In the genomic region with DNA sequence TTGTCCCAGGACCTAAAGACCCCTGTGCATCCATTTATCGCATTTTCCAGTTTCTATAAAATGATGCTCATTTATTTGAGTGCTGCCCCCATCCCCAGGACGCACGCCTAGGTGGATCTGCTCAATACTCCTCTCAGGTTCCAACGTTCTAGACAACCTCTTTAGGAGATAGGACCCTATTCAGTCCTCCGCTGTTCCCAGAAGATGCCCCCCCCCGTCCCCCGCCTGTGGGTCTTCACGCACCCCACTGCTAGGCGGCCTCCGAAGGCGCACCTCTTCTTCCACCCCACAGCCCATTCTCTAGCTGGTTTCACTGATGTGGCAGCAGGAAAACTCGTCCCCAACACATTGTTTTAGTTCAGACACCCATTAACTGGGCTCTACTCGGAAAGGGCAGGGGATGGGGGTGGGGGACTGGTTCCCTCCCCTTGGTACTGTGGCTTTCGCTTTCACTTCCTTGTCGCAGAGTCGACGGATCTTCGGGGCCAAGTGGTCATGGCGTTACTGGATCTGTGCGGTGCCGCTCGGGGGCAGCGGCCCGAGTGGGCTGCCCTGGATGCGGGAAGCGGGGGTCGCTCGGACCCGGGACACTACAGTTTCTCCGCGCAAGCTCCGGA, we compare ENCODE assay signal across 8 mouse cellular contexts. TPM values are rescaled to one million over a fixed set of nuclear protein-coding genes. Genes with fewer than 3 reads are reported as not detected.
DNase-seq lines count a peak whose midpoint lies in the region; ATAC-seq and TF ChIP-seq lines count a peak whose summit lies in the region.

No protein-coding gene starts in this region.

- DNase-seq in urinary bladder, postnatal 14 days (ENCODE audit: low spot score), result peak; percentile 54
- no peak for DNase-seq in urinary bladder, adult 2 months (ENCODE audit: low spot score)
- DNase-seq in forebrain, postnatal 0 days, result no peak
- DNase-seq in urinary bladder, postnatal 36 days (ENCODE audit: low spot score in 2 of 2), result peak; percentile 36 to 61
- DNase-seq in cerebellum, postnatal 36 days, result no peak

- H3K36me3 ChIP-seq in forebrain, postnatal 0 days (ENCODE audit: insufficient read depth), result no peaks in the 10 kb centered on the region
- H3K36me3 ChIP-seq in hindbrain, embryonic 16.5 days (ENCODE audit: control insufficient read depth, insufficient read depth, low read length), result no peaks in the 10 kb centered on the region
- H3K36me3 ChIP-seq in liver, embryonic 12.5 days, result no peaks in the 10 kb centered on the region
- no peaks in the 10 kb centered on the region for H3K36me3 ChIP-seq in myocyte (ENCODE audit: control insufficient read depth, insufficient read depth)

- peak overlapping the region; percentile 76 for H3K4me2 ChIP-seq in forebrain, postnatal 0 days (ENCODE audit: low read depth)
- H3K4me2 ChIP-seq in hindbrain, embryonic 16.5 days (ENCODE audit: low read length), result peak overlapping the region; percentile 88
- H3K4me2 ChIP-seq in liver, embryonic 12.5 days, result peak overlapping the region; percentile 64
- H3K4me2 ChIP-seq in myocyte (ENCODE audit: low read depth), result peak overlapping the region; percentile 64

- no peaks in the 10 kb centered on the region for H3K79me2 ChIP-seq in myocyte (ENCODE audit: control insufficient read depth, insufficient read depth)

- peak overlapping the region; percentile 42 for H3K4me3 ChIP-seq in forebrain, postnatal 0 days (ENCODE audit: low read depth, low read length)
- peak overlapping the region; percentile 48 for H3K4me3 ChIP-seq in hindbrain, embryonic 16.5 days (ENCODE audit: low read length)
- H3K4me3 ChIP-seq in liver, embryonic 12.5 days, result peak overlapping the region; percentile 55
- peak overlapping the region; percentile 7 for H3K4me3 ChIP-seq in myocyte

- H3K27ac ChIP-seq in forebrain, postnatal 0 days (ENCODE audit: low read depth, low read length), result no peak overlapping the region
- H3K27ac ChIP-seq in hindbrain, embryonic 16.5 days (ENCODE audit: low read depth, low read length), result no peak overlapping the region
- H3K27ac ChIP-seq in liver, embryonic 12.5 days, result no peak overlapping the region

- no peak overlapping the region for H3K9ac ChIP-seq in forebrain, postnatal 0 days
- peak overlapping the region; percentile 54 for H3K9ac ChIP-seq in hindbrain, embryonic 16.5 days (ENCODE audit: low read depth, low read length)
- H3K9ac ChIP-seq in liver, embryonic 12.5 days, result peak overlapping the region; percentile 23; the same call in 1 of the 2 replicates

- H3ac ChIP-seq in myocyte (ENCODE audit: control insufficient read depth, insufficient read length), result no peak overlapping the region

- no peaks in the 10 kb centered on the region for H3K4me1 ChIP-seq in forebrain, postnatal 0 days (ENCODE audit: insufficient read depth)
- peaks cover 8% of the 10 kb centered on the region for H3K4me1 ChIP-seq in hindbrain, embryonic 16.5 days (ENCODE audit: control insufficient read depth, insufficient read depth, low read depth, low read length)
- peaks cover 25% of the 10 kb centered on the region for H3K4me1 ChIP-seq in liver, embryonic 12.5 days

- peaks cover 41% of the 10 kb centered on the region for H3K27me3 ChIP-seq in forebrain, postnatal 0 days (ENCODE audit: insufficient read depth, low read length)
- peaks cover 52% of the 10 kb centered on the region for H3K27me3 ChIP-seq in hindbrain, embryonic 16.5 days (replicated peaks; ENCODE audit: control insufficient read depth, insufficient read depth, low read length)
- peaks cover 80% of the 10 kb centered on the region for H3K27me3 ChIP-seq in liver, embryonic 12.5 days (replicated peaks)
- H3K27me3 ChIP-seq in myocyte (ENCODE audit: control insufficient read depth, insufficient read depth, insufficient read length), result peaks cover 56% of the 10 kb centered on the region

- 2% methylated on average over 32 of the region's 32 CpGs for WGBS in forebrain, postnatal 0 days
- WGBS in hindbrain, embryonic 16.5 days, result 4% methylated on average over 32 of the region's 32 CpGs
- 2% methylated on average over 32 of the region's 32 CpGs for WGBS in liver, embryonic 12.5 days (ENCODE audit: insufficient replicate concordance)

- TF ChIP-seq CTCF in forebrain, postnatal 0 days (IDR thresholded peaks at IDR 0.05; ENCODE audit: low read depth), result 0 out of 2 replicates have a peak, but pooled peaks have one; percentile 2

- peak; percentile 21; the same call in 1 of the 2 replicates for ATAC-seq in forebrain, postnatal 0 days
- ATAC-seq in hindbrain, embryonic 16.5 days, result peak; percentile 28
- ATAC-seq in liver, embryonic 12.5 days, result peak; percentile 12; the same call in 1 of the 2 replicates

- no peaks in the 10 kb centered on the region for H3K9me3 ChIP-seq in forebrain, postnatal 0 days (ENCODE audit: low read length)
- H3K9me3 ChIP-seq in hindbrain, embryonic 16.5 days (ENCODE audit: control insufficient read depth, low read length), result no peaks in the 10 kb centered on the region
- H3K9me3 ChIP-seq in liver, embryonic 12.5 days (replicated peaks), result no peaks in the 10 kb centered on the region

- TF ChIP-seq POLR2A in myocyte (IDR thresholded peaks at IDR 0.05; ENCODE audit: insufficient read length, low read depth), result no peak

TF ChIP-seq in myocyte, 11 proteins besides CTCF, POLR2A, EP300 and RAD21:
- TF ChIP-seq USF1 (IDR thresholded peaks at IDR 0.05; ENCODE audit: low read depth) (no peak), MYOG (IDR thresholded peaks at IDR 0.05; ENCODE audit: control insufficient read depth in 1 of 3, insufficient read depth in 1 of 3, insufficient read length in 2 of 3, low read depth in 2 of 3) (no peak), POLR2AphosphoS2 (IDR thresholded peaks at IDR 0.05; ENCODE audit: insufficient read length, low read depth) (no peak), REST (IDR thresholded peaks at IDR 0.05; ENCODE audit: insufficient read depth, insufficient read length) (no peak), SRF (IDR thresholded peaks at IDR 0.05; ENCODE audit: control insufficient read depth, insufficient read length, low read depth) (no peak), CEBPB (IDR thresholded peaks at IDR 0.05; ENCODE audit: insufficient read depth, poor library complexity, severe bottlenecking) (no peak), E2F4 (IDR thresholded peaks at IDR 0.05; ENCODE audit: insufficient read depth) (no peak), TCF3 (IDR thresholded peaks at IDR 0.05; ENCODE audit: insufficient read length, low read depth) (no peak), TCF12 (IDR thresholded peaks at IDR 0.05; ENCODE audit: insufficient read depth, poor library complexity, severe bottlenecking) (no peak), MAX (IDR thresholded peaks at IDR 0.05; ENCODE audit: low read depth) (no peak)

RNA-seq across cellular contexts. Expression of gene Psmb8, which starts 0.5 kb away (rescaled TPM):
- 81.2 and 88.3 TPM in 2 replicates for polyA plus RNA-seq in urinary bladder, adult 2 months (2012; rRNA removed)
- total RNA-seq in forebrain, postnatal 0 days (2014; rRNA removed), result 1.5 and 2.9 TPM in 2 replicates
- 4.8 and 7.2 TPM in 2 replicates for polyA plus RNA-seq in forebrain, postnatal 0 days (2015; fragmentation: Nextera tagmentation; extraction: Ambion mirVana)
- 3.0 and 4.1 TPM in 2 replicates for polyA plus RNA-seq in hindbrain, embryonic 16.5 days (2015; fragmentation: Nextera tagmentation; extraction: Ambion mirVana)
- 12.5 and 13.5 TPM in 2 replicates for polyA plus RNA-seq in liver, embryonic 12.5 days (2016; fragmentation: Nextera tagmentation; extraction: Ambion mirVana)
- polyA plus RNA-seq in myocyte (2012; fragmentation: generic; extraction: Trizol), result 0.44 TPM

RNA-seq across cellular contexts. Expression of gene Tap2, which starts 5.3 kb away (rescaled TPM):
- polyA plus RNA-seq in urinary bladder, adult 2 months (2012; rRNA removed), result 37.9 and 42.4 TPM in 2 replicates
- 1.3 and 1.9 TPM in 2 replicates for total RNA-seq in forebrain, postnatal 0 days (2014; rRNA removed)
- polyA plus RNA-seq in forebrain, postnatal 0 days (2015; fragmentation: Nextera tagmentation; extraction: Ambion mirVana), result 3.2 and 3.8 TPM in 2 replicates
- polyA plus RNA-seq in hindbrain, embryonic 16.5 days (2015; fragmentation: Nextera tagmentation; extraction: Ambion mirVana), result 2.9 and 3.2 TPM in 2 replicates
- 5.6 and 6.9 TPM in 2 replicates for polyA plus RNA-seq in liver, embryonic 12.5 days (2016; fragmentation: Nextera tagmentation; extraction: Ambion mirVana)
- polyA plus RNA-seq in myocyte (2012; fragmentation: generic; extraction: Trizol), result 5.3 TPM

RNA-seq across cellular contexts. Expression of gene Psmb9, which starts 10.4 kb away (rescaled TPM):
- polyA plus RNA-seq in urinary bladder, adult 2 months (2012; rRNA removed), result 34.7 and 37.4 TPM in 2 replicates
- total RNA-seq in forebrain, postnatal 0 days (2014; rRNA removed), result 1.2 and 1.9 TPM in 2 replicates
- polyA plus RNA-seq in forebrain, postnatal 0 days (2015; fragmentation: Nextera tagmentation; extraction: Ambion mirVana), result 2.0 and 2.3 TPM in 2 replicates
- polyA plus RNA-seq in hindbrain, embryonic 16.5 days (2015; fragmentation: Nextera tagmentation; extraction: Ambion mirVana), result 1.8 and 2.2 TPM in 2 replicates
- 4.5 and 5.0 TPM in 2 replicates for polyA plus RNA-seq in liver, embryonic 12.5 days (2016; fragmentation: Nextera tagmentation; extraction: Ambion mirVana)
- 0.26 TPM for polyA plus RNA-seq in myocyte (2012; fragmentation: generic; extraction: Trizol)

RNA-seq across cellular contexts. Expression of gene Tap1, which starts 10.7 kb away (rescaled TPM):
- polyA plus RNA-seq in urinary bladder, adult 2 months (2012; rRNA removed), result 29.5 and 40.1 TPM in 2 replicates
- total RNA-seq in forebrain, postnatal 0 days (2014; rRNA removed), result 5.2 and 7.5 TPM in 2 replicates
- 4.6 and 5.0 TPM in 2 replicates for polyA plus RNA-seq in forebrain, postnatal 0 days (2015; fragmentation: Nextera tagmentation; extraction: Ambion mirVana)
- 4.6 and 6.1 TPM in 2 replicates for polyA plus RNA-seq in hindbrain, embryonic 16.5 days (2015; fragmentation: Nextera tagmentation; extraction: Ambion mirVana)
- polyA plus RNA-seq in liver, embryonic 12.5 days (2016; fragmentation: Nextera tagmentation; extraction: Ambion mirVana), result 2.3 and 2.6 TPM in 2 replicates
- 0.62 TPM for polyA plus RNA-seq in myocyte (2012; fragmentation: generic; extraction: Trizol)

RNA-seq across cellular contexts. Expression of gene H2-Ob, which starts 40.7 kb away (rescaled TPM):
- polyA plus RNA-seq in urinary bladder, adult 2 months (2012; rRNA removed), result 2.7 and 5.0 TPM in 2 replicates
- total RNA-seq in forebrain, postnatal 0 days (2014; rRNA removed), result 0.10 TPM in 1 of 2 replicates, not detected in the other
- 0.33 and 0.36 TPM in 2 replicates for polyA plus RNA-seq in forebrain, postnatal 0 days (2015; fragmentation: Nextera tagmentation; extraction: Ambion mirVana)
- 0.16 and 0.33 TPM in 2 replicates for polyA plus RNA-seq in hindbrain, embryonic 16.5 days (2015; fragmentation: Nextera tagmentation; extraction: Ambion mirVana)
- polyA plus RNA-seq in liver, embryonic 12.5 days (2016; fragmentation: Nextera tagmentation; extraction: Ambion mirVana), result 0.05 and 0.19 TPM in 2 replicates
- polyA plus RNA-seq in myocyte (2012; fragmentation: generic; extraction: Trizol), result not detected

Comparison
In these comparisons a context has a peak if more than half of its experiments do, and no peak if none do; other contexts are left out.
1. DNase-seq: peak in urinary bladder, postnatal 14 days (single experiment) and urinary bladder, postnatal 36 days (2 of 2); none in urinary bladder, adult 2 months (single experiment), forebrain, postnatal 0 days (single experiment) and cerebellum, postnatal 36 days (0 of 2).
2. Peak in every context shown above with its lines, with median percentiles within 50 percentile points of each other: ATAC-seq, H3K4me2 ChIP-seq and H3K4me3 ChIP-seq.